Mouse (Mus musculus): ENCODE results near the gene Dcaf17.

The Dcaf17 gene

DNA sequence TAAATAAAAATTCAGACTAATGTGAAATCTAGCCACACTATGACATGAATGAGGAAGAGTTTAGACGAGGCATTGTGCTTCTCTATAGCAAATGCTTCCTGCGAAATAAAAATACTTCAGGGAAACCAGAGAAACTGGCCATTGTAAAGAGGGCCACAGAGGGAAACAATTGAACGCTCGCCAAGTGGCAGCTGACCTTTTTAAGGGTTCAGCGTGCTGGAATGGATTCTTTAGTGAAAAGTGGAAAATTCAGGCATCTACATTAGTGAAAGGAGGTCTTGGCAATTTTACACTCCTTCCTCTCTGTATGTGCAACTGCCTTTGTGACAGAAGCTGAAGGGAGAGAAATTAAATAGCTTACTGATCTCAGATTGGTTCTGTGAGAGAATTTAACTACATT, 66.3 kb downstream of the Dcaf17 start:
- in situ Hi-C loops (cut with MboI): no loop called here

DNA sequence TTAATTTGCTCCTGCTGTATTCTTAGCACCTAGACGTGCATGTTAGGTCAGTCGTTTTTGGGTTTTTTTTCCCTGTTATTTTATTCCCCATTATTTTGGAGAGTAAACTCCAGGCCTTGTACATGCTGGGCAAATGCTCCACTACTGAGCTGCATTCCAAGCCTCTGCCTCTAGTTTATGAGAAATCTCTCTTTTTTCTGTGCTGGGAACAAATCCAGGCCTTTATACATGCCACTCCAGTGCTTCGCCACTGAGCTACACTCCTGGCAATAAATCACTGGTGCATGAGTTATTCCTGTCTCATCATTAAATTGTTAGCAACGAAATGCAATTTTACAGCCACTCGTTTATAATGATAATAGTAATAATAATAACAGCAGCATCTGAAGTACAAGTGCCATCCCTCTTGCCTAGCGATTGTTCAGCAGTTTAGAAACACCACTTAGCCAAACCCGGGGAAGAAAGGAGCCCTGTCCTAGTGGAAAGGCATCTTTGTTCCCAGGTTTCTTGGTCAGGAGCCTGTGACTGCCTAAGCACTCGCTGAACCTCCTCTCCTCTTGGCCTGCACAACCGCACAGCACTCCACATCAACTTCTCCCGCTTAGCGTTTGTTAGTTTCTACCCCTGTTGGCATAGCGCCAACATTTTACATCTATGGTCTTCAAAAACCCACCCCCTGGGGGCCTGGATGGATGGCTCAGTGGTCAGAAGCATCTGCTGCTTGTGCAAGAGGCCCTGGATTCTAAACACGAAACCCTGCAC, 67.3 kb downstream of the Dcaf17 start:
- in situ Hi-C loops (cut with MboI): no loop called here

DNA sequence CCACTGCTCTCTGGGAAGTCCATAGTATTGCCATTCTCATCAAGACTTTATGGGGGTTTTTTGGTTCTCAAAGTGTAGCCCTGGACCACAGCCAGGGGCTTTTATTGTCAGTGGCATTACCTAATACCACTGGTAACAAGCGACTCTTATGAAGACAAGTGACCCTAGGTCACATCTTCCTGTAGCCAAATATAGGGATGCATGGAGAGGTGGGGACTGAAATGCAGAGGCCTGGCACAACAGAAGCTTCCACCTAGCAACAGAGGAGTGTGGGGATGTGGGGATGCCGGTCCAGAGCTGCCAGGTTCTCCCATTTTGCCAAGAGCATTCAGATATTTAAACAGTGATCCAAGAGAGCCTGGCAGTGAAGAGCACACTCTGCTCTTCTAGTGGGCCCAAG, 68.5 kb downstream of the Dcaf17 start:
- in situ Hi-C loops (cut with MboI): no loop called here

DNA sequence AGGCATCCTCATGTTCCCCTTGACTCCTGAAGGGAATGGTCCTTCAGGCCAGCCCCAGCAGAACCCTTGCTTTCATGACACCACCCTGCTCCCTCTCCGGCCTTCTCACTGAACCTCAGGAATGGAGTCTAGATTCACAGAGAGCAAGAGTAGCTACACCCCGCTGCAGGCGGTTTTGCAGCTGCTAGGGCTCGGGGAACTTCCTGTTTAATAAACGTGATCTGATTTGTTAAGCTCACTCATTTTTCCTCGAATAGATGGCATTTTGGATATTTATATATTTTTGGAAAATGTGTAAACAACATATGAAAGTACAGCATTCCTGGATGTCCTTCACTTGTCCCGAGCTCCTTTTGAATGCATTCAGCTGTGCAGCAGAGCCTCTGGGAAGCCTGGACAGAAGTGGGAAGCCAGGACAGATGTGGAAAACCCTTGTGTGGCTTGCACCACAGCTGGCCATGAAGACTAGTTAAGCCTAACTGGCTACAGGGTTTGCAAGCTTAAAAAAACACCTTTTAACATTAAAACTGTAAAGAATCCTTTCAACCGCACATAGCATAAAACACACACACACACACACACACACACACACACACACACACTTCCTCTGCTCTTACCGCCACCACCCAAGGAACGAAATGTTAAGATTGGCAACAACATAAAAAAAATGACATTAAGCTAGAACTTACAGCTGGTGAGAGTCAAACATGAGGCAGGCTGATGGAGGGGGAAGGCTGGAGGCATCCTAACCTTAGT, 72.8 kb downstream of the Dcaf17 start:
- in situ Hi-C loops (cut with MboI): no loop called here

GRCm38 (mm10) chr2:71130366-71130765, 75.2 kb downstream of the Dcaf17 start:
- in situ Hi-C loops (cut with MboI): no loop called here

DNA sequence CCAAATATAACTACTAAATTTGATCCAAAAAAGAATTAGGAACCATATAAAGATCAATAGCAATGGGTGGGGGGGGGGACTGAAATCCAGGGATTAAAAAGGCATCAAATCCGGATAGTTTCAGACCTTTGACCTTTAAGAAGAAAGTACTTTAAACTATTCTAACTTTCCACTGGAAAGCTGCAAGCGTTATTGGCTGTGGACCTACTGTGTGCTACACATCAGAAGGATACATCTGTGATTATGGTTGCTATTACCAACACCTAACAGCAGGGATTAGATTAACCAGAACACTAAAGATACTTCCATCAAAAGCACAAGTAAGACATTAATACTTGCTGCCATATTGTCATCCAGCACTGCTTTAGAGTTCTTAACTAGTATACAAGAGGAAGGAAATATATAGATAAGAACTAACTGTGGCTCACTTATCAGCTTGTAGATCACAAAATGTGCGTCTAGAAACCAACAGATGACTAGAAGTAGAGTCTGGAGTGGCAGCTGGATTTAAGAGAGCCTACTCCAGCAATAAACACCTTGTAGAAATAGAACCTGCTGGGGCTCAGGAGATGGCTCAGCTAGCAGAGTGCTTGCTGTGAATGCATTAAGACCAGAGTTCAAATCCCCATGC, 76.9 kb downstream of the Dcaf17 start:
- in situ Hi-C loops (cut with MboI): no loop called here

DNA sequence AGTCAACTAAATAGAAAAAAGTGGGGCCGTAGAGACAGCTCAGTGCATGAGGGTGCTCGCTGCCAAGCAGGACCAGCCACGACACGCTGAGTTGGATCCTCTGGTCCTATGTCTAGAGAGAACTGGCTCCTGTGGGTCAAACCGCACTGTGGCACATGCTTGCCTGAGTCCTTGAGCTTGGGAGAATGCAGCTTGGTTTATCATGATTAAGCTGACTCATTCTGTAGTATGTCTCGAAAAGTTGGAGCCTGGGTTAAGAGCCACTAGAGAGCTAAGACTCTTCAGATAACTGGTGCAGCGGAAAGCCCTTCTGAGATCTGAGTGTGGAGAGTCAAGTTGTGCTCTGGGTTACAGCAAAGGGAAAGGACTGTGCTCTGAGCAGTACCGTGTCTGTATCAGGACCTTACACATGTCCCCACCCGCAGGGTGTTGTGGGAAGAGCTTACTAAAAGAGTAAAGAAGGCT, 78.9 kb downstream of the Dcaf17 start:
- in situ Hi-C loops (cut with MboI): no loop called here

GRCm38 (mm10) chr2:71134836-71135235, 79.7 kb downstream of the Dcaf17 start:
- in situ Hi-C loops (cut with MboI): no loop called here

DNA sequence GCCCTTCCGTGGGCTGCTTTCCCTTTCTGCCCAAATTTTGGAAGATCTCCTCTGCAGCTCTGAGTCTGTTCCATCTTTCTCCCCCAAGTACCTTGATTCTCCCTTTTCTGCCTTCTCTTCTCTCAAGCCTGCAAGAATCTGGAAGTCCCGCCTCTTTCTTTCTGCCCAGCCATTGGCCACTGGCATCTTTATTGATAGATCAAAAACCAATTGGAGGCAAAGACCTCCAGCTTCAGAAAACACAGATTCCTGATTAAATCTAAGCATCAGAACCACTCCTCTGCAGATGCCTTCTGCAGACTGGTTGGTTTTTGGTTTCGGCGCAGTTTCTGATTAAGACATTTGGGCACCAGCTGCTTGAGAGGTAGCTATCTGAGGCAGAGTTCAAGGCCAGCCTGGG, 85.5 kb downstream of the Dcaf17 start:
- in situ Hi-C loops (cut with MboI): no loop called here

DNA sequence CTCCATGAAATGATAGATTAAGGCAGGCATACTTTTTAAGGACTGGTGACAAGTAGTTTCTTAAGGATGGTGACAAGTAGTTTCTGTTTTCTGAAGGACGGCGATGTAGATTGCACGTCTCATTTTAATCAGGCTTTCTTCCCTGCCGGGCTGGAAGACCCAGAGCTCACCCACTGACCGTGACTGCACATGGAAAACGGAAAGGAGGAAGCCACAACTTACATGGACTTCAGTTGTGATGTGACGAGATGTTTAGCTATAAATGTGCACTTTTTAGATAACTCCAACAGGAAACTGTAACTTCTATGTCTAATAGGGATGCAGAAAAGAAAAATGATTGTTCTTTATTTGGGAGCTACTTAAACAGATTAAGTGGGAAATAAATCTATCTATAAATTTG, 87.3 kb downstream of the Dcaf17 start:
- in situ Hi-C loops (cut with MboI): no loop called here

GRCm38 (mm10) chr2:71145853-71146252, 90.7 kb downstream of the Dcaf17 start:
- in situ Hi-C loops (cut with MboI): no loop called here

DNA sequence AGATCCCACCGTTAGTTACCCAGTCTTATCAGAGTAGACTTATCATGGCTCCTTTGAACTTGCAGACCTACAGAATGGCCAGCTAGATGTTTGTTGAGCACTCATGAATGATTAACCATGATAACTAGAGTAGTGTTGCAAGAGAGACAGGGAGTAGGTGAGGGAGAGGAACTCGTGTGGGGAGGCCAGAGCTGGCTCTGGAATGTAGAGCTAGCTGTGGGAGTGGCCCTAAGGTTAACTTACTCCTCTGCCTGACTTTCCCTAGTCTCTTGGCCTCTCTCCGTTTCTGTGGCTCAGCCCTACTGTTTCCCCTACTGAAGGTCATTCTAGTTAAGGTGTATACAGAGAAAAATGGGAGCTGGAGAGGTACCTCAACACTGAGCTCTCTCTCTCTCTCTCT, 91.1 kb downstream of the Dcaf17 start:
- in situ Hi-C loops (cut with MboI): no loop called here

DNA sequence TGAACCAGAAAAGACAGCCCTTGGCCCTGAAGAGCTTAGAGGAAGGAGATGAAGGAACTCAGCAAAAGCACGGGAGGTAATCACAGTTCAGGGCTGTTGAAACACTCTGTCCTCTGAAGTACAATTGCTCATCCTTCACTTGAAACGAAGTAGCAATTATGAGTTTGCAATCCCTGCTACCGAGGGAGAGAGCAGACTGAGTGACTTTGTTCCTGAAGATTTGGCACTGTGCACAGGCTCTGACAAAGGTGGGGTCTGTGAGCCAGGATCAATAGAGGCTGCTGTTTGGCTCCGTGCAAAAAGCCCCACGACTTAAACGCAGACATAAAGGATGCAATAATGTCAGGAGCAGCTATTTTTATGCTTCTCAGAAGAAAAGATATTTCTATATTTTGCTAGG, 92.7 kb downstream of the Dcaf17 start:
- in situ Hi-C loops (cut with MboI): no loop called here
